Mouse (Mus musculus): ENCODE data around the gene Bcdin3d. TPM values are rescaled to one million over a fixed set of nuclear protein-coding genes. Genes with fewer than 3 reads are reported as not detected.

Gene Bcdin3d
- polyA plus RNA-seq, 1 experiment = 7.0 TPM

DNA sequence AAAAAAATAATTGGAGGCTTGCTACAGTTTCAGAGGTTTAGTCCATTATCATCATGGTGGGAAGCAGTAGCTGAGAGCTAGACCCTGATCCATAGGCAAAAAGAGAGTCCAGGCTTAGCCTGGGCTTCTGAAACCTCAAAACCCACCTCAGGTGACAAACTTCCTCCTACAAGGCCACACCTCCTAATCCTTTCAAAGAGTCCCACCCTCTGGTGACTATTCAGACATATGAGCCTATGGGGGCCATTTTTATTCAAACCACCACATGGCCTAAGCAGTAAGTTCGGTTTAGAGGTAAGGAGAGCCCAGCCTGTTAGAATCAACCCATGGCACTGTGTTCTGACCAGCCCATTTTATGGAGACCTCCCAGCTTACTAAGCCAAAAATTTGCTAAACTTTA lies 1.3 kb upstream of the Bcdin3d start:
- WGBS = 79% methylated on average over 1 of the region's 1 CpGs
- no peak for DNase-seq (ENCODE audit: low read depth, low spot score)

DNA sequence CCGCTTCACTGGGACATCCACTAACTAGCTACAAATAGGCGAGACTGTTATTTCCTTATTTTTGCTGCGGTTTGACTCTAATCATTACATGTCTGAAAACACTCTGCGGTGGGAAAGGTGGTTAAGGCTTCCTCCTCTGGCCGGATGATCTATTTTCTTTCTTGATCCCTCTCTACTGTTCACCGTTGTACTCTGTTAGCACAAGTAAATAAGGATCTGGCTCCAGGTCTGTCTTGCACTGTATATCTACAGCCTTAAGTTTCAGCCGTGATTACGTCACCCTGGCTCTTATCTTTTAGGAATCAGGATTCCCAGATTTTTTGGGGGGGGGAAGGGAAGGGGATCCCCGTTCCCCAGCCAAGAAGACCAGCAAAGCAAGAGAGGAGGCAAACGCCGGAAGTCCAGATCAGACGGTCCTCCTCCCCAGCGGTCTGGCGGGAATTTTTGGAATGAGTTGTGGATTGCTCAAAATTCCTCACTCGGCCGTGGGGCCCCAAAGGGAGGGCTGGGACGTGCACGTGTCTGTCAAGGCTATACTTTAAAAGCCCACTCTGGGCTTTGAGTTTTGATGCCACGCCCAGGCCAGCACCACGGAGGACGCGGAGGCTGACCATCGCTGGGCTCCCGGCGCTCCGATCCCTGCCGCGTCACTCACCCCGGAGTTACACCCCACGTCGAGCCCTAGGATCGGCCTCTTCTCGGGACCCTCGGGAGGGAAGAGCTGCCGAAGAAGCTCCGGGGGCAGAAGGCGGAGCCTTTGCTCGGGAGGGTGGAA lies 542 bp downstream of the Bcdin3d start:
- WGBS = 3% methylated on average over 38 of the region's 38 CpGs
- DNase-seq (ENCODE audit: low read depth, low spot score) = peak; percentile 47

DNA sequence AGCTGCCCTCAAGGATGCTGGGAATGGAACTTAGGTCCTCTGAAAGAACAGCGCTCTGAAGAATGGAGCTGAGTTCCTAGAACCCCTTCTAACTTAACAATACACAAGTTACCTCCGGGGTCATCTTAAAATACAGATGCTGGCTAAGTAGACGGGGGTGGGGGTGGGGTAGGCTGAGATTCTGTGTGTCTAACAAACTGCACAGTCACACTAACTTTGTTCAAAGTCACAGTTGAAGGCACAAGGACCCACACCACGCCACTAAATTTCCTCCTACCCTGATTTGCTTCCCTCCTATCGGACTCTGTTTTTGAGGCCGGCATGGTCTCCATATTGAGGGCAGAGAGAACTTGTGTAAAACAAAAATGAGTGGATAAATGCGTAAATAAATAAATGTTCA lies 1.6 kb downstream of the Bcdin3d start:
- WGBS = 84% methylated on average over 7 of the region's 7 CpGs
- DNase-seq (ENCODE audit: low read depth, low spot score) = no peak

DNA sequence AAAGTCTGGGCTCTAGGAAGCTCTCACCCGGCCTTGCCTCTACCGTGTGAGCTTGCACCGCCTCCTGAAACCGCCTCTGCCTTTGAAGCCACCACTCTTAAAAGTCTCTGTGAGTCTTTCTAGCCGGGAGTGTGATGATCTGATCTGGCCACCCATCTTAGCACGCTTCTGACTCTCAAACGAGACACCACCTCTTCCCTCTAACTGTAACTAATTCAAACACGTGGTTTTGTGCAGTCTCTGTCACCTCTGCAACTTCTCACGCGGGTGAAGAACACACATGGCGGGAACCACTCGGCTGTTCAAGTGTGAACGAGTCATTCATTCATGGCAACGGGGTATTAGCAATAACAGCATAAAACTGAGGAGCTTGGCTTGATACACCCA lies 2.9 kb downstream of the Bcdin3d start:
- DNase-seq (ENCODE audit: low read depth, low spot score) = no peak
- 70% methylated on average over 14 of the region's 14 CpGs for WGBS

DNA sequence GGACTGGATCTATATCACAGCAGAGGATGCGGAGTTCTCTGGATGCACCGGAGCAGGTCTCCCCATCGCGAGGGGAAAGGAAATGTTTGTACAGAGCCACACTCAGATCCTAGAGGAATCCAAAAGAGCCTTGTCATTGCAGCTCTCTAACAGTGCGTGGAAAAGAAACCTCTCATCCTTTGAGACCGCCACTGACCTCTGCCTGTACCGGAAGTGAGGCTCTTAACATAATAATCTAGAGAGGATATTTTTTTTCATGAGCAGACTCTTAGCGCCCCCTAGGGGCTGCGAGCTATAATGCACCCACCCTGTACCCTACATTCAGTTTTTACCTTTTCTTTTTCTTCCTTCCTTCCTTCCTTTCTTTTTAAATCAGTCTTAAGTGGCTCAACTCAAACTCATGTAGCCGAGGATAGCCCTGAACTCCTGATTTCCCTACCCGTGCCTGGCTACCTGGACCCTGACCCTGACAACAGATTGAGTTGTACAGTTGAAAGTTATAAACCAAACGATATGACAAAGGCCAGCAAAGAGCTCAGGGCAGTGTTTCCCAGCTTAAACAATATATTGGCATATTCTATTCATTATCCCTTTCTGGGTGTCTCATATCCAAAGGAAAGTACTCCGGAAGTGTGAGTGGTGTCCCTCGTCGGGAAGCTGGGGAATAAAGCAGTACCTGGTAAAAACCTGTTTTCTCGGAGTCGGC lies 3.4 kb downstream of the Bcdin3d start:
- 58% methylated on average over 17 of the region's 17 CpGs for WGBS
- no peak for DNase-seq (ENCODE audit: low read depth, low spot score)

GRCm38 (mm10) chr15:99470224-99470761 lies 4.2 kb downstream of the Bcdin3d start:
- no peak for DNase-seq (ENCODE audit: low read depth, low spot score)

DNA sequence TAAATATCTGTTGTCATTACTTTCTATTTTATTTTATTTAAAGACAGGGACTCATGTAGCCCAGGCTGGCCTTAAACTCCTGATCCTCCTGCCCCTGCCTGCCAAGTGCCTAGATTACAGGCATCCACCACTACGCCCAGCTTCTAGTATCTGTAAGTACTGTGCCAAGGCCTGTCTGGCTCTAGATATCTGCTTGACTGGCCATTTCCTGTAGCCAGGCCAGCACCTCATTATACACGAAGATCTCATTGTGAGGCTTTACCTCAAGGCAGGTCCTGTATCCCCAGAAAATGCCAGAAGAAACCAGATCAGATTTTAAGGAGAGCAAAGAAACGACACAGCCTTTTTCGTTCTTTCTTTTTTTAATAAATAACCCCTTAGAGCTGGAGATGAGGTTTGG lies 4.8 kb downstream of the Bcdin3d start:
- WGBS = 90% methylated on average over 4 of the region's 4 CpGs
- no peak for DNase-seq (ENCODE audit: low read depth, low spot score)

More at GRCm38 (mm10) chr15:99470224-99470761, 4.2 kb downstream of the Bcdin3d start:
- WGBS = 88% methylated on average over 31 of the region's 31 CpGs

GRCm38 (mm10) chr15:99469067-99469466 lies 5.5 kb downstream of the Bcdin3d start:
- 26% methylated on average over 3 of the region's 3 CpGs for WGBS
- DNase-seq (ENCODE audit: low read depth, low spot score) = no peak

- 19% methylated on average over 13 of the region's 13 CpGs for WGBS
- no peak for DNase-seq (ENCODE audit: low read depth, low spot score)
These were observed 11.3 kb downstream of the Bcdin3d start for GRCm38 (mm10) chr15:99463194-99463593.

DNA sequence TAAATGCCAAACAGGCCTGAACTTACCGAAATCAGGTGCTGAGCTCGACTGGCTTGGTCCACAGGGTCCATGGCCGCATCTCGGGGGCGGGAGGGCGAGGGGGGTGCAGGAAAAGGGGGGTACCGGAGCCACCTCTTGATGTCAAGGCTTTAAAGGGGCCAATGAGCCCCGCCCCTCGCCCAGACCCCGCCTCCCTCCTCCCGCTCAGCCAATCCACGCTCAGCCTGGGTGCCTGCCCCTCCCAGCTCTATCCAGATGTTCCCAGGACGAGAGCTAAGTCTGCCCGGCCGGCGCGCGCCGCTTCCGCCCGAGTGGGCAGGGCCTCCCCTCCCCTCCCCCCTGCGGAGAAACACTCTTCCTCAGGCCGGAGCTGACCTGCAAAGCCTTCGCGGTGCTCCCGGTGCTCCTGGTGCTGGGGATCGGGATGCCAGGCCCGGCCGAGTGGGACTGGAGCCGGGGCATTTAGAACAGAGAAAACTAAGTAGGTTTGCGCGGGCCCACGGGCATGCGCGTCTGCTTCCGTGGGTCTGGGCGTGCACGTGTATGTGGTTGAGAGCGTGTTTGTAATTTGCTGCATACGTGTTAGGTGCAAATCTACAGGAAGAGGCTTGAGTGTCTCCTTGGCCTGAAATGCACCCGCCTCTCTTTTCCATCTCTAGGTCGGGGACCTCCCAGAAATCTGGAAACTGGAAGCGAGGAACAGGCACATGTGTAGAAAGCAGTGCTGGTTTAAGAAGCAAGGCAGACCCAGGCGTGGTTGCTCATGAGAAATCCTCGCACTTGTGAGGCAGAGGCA lies 16.7 kb downstream of the Bcdin3d start, which contains the start of gene Nckap5l:
Gene Nckap5l (minus strand): TSS at position 143 of the 796 bp plus-strand sequence.
- under 1% methylated on average over 42 of the region's 45 CpGs for WGBS
- peak; percentile 61 for DNase-seq (ENCODE audit: low read depth, low spot score)

GRCm38 (mm10) chr15:99456963-99457605 lies 17.4 kb downstream of the Bcdin3d start:
- no peak for DNase-seq (ENCODE audit: low read depth, low spot score)
- WGBS = 4% methylated on average over 43 of the region's 43 CpGs

DNA sequence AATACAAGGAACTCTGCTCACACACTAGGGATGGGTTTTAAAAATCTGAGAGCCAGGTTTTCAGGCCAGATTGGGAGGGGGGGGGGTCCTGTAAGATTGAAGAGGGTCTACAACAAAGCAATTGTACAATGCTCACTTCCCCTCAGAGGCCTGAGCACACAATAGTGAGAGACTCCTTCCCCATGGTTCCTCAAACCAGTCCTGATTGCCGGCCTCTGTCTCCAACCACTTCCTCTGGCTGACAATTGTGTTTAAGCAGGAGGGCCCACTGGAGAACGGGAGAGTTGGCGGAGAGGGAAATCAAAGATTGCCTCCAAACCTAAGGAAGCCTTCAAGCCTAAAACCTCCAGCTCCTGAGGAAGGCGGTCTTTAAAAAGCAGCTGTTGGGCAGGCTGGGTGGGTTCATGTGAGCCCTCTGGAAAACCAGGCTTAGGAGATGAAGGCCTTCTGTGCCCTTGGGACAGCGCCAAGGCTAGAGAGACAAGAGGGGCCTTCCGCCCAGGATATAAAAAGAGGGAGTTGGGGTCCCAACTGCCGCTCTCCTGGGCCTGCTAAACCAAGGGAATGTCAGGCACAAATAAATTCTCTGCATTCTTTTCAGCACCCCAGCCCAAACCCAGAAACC lies 18.1 kb downstream of the Bcdin3d start:
- no peak for DNase-seq (ENCODE audit: low read depth, low spot score)
- WGBS = 48% methylated on average over 7 of the region's 7 CpGs

- 83% methylated on average over 3 of the region's 3 CpGs for WGBS
- DNase-seq (ENCODE audit: low read depth, low spot score) = no peak
These were observed 19.1 kb downstream of the Bcdin3d start for GRCm38 (mm10) chr15:99455415-99455814.

GRCm38 (mm10) chr15:99454585-99455279 lies 19.8 kb downstream of the Bcdin3d start:
- 80% methylated on average over 7 of the region's 7 CpGs for WGBS
- DNase-seq (ENCODE audit: low read depth, low spot score) = no peak

GRCm38 (mm10) chr15:99453153-99453900 lies 21.2 kb downstream of the Bcdin3d start:
- no peak for DNase-seq (ENCODE audit: low read depth, low spot score)
- 80% methylated on average over 11 of the region's 11 CpGs for WGBS

DNA sequence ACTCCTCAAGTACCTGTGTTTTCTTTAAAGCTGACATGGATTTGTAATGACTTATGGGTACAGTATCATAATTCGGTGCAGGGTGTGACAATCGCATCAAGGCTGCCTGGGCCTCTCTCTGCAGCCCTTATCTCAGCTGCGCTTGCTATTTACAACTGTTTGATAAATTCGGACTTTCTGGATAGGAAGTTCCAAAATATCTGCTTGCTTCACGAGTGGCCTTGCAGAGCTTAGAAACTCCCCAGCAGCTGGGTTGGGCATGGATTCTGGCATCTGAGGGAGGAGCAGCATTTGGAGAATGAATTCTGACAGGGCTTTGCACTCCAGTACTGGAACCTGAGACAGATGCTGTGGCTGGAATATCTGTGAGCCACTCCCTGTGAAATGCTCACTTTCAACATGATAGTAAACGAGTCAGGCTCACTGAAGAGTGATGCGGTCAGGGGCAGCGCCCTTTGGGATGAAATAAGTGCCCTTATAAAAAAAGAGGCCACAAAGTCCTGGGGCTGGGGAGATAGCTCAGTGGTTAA lies 24.7 kb downstream of the Bcdin3d start:
- DNase-seq (ENCODE audit: low read depth, low spot score) = no peak
- WGBS = 41% methylated on average over 8 of the region's 8 CpGs

DNA sequence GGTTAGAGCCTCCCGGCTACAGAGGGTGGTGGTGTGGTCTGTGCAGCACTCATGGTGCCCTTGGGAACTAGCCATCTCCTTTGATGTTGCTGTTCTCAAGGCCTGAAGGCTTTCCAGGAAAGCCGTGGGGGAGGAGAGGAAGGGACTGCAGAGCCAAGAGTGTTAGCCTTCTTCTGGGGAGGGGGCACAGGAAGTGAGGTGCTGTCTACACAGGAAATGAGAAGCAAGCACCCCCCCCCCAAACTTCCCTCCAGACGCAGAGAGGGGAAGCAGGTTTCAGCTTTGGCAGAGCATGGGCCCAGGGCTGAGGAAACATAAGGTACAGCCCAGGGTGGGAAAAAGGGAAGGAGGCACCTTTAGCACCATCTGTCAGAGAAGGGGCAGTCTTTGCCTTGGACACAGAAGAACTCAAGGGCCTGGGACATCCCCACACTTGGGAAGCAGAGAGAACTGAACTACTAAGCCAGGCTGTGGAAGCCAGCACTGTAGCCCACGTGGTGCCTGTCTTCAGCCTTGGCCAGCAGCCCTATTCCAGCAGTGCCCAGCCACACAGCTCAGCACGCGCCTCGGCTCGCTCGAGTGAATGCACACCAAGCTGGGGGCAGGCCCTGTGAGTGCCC lies 25.3 kb downstream of the Bcdin3d start:
- WGBS = 64% methylated on average over 9 of the region's 9 CpGs
- no peak for DNase-seq (ENCODE audit: low read depth, low spot score)

Measured in large intestine, adult 2 months (tissue).